In the genomic region with DNA sequence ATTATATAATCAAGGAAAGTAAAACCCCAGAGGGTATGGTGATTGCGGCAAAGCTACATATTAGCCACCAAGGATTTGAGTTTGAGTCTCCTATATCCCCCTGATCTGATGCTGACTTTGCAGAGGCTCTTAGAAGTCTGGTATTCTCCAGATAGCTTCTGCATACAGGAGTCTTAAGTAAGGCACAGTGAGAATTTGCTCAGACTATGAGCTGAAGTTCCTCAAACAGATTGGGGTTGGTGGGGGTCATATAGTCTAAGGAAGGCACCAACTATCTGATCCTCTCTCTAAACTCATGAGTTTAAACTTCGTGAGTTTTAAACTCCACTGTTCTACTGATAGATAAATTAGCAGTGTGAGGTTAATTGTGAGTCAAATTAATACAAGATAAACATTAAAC, we compare ENCODE assay signal across 23 mouse cellular contexts. TPM values are rescaled to one million over a fixed set of nuclear protein-coding genes. Genes with fewer than 3 reads are reported as not detected.
"Had no signal": no experiment of that assay in that cellular context is flagged by ENCODE, and none has a peak within 500 bp of the region (broad histone marks: within the 10 kb centered on the region; RNA-seq: fewer than 3 reads in every experiment).

No protein-coding gene starts in this region.

- H3K4me2 ChIP-seq: lung, embryonic 15.5 days; neural tube, embryonic 13.5 days; neural tube, embryonic 15.5 days; stomach, embryonic 15.5 days had no signal

- H3K27me3 ChIP-seq: lung, embryonic 15.5 days; neural tube, embryonic 13.5 days; neural tube, embryonic 15.5 days; stomach, embryonic 15.5 days had no signal

- ATAC-seq: midbrain, embryonic 16.5 days had no signal

- H3K36me3 ChIP-seq: lung, embryonic 15.5 days; midbrain, embryonic 10.5 days; neural tube, embryonic 13.5 days; neural tube, embryonic 15.5 days; stomach, embryonic 15.5 days had no signal

- H3K4me3 ChIP-seq: lung, embryonic 15.5 days; midbrain, embryonic 10.5 days; myocyte; neural tube, embryonic 13.5 days; neural tube, embryonic 15.5 days; stomach, embryonic 15.5 days had no signal

- H3K9me3 ChIP-seq: midbrain, embryonic 10.5 days; neural tube, embryonic 13.5 days; neural tube, embryonic 15.5 days; stomach, embryonic 15.5 days had no signal

- H3K4me1 ChIP-seq: lung, embryonic 15.5 days; neural tube, embryonic 13.5 days; neural tube, embryonic 15.5 days; stomach, embryonic 15.5 days had no signal

- H3K9ac ChIP-seq: liver, embryonic 14.5 days; lung, embryonic 15.5 days; neural tube, embryonic 13.5 days; neural tube, embryonic 15.5 days; stomach, embryonic 15.5 days had no signal

- DNase-seq: lung, adult 2 months; lung, postnatal 10 days; midbrain, embryonic 14.5 days; right cerebral cortex, postnatal 14 days; thymus, adult 2 months; thymus, postnatal 25 days; thymus, postnatal 4 days had no signal

- H3K27ac ChIP-seq: liver, embryonic 14.5 days; lung, embryonic 15.5 days; macrophage; midbrain, embryonic 10.5 days; neural tube, embryonic 13.5 days; neural tube, embryonic 15.5 days; stomach, embryonic 15.5 days; stomach, postnatal 0 days had no signal

RNA-seq across cellular contexts. Expression of a gene that starts 45.3 kb away (rescaled TPM):
- total RNA-seq: megakaryocyte progenitor cell, adult 5-6 weeks; megakaryocyte-erythroid progenitor cell, adult 5-6 weeks had no signal
- polyA plus RNA-seq: liver, embryonic 14.5 days; liver, embryonic 16.5 days; lung, adult 2 months; lung, embryonic 15.5 days; macrophage; midbrain, embryonic 10.5 days; midbrain, embryonic 14.5 days; midbrain, embryonic 16.5 days; myocyte; neural tube, embryonic 11.5 days; neural tube, embryonic 13.5 days; neural tube, embryonic 15.5 days; spleen, adult 2 months; stomach, postnatal 0 days; thymus, adult 2 months; urinary bladder, adult 2 months had no signal
